ENCODE assay signal across 8 mouse cellular contexts in the genomic region with DNA sequence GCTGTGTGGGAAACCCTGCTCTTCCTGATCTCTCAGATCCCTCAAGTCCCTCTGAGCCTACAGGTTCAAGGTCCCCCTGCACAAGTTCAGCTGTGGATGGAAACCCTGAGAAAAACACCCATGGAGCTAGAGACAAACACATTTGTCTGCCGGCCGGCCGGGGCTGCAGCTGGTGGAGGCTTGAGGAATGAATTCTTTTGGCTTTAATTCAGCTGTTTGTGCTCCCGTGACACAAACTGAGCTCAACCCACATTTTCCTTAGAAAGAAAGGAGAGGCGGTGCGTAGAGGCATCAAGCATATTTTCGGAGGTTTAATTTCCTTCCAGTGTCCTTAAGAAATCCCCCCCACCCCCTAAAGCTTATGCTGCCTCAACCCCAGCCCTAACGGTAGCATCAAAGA.
DNase-seq lines count a peak whose midpoint lies in the region; ATAC-seq and TF ChIP-seq lines count a peak whose summit lies in the region.

No protein-coding gene starts in this region.

- no peaks in the 10 kb centered on the region for H3K36me3 ChIP-seq in intestine, postnatal 0 days (ENCODE audit: control insufficient read depth, insufficient read depth)
- no peaks in the 10 kb centered on the region for H3K36me3 ChIP-seq in liver, embryonic 15.5 days (replicated peaks)
- no peaks in the 10 kb centered on the region for H3K36me3 ChIP-seq in neural tube, embryonic 15.5 days
- H3K36me3 ChIP-seq in thymus, adult 2 months (ENCODE audit: control insufficient read depth, insufficient read depth, low read length), result no peaks in the 10 kb centered on the region

- H3K4me2 ChIP-seq in intestine, postnatal 0 days (replicated peaks; ENCODE audit: low read depth), result peak overlapping the region; percentile 88
- H3K4me2 ChIP-seq in liver, embryonic 15.5 days, result 0 out of 2 replicates have a peak overlapping the region, but pooled peaks have one; percentile 62
- H3K4me2 ChIP-seq in neural tube, embryonic 15.5 days, result peak overlapping the region; percentile 81

- peak overlapping the region; percentile 70; the same call in 1 of the 2 replicates for H3K4me3 ChIP-seq in intestine, postnatal 0 days (ENCODE audit: low read depth, low read length)
- no peak overlapping the region for H3K4me3 ChIP-seq in liver, embryonic 15.5 days (replicated peaks)
- H3K4me3 ChIP-seq in neural tube, embryonic 15.5 days (replicated peaks), result peak overlapping the region; percentile 70
- H3K4me3 ChIP-seq in thymus, adult 2 months (ENCODE audit: control insufficient read depth, insufficient read depth, low read length), result no peak overlapping the region

- peak; percentile 30 for DNase-seq in adrenal gland, adult 2 months
- no peak for DNase-seq in adrenal gland, postnatal 4 days (ENCODE audit: low spot score in 2 of 2)
- DNase-seq in adrenal gland, postnatal 10 days, result peak; percentile 47
- DNase-seq in gastrocnemius, postnatal 14 days, result peak; percentile 68
- DNase-seq in thymus, adult 2 months, result no peak

- WGBS in intestine, postnatal 0 days, result 48% methylated on average over 8 of the region's 8 CpGs
- WGBS in liver, embryonic 15.5 days (ENCODE audit: insufficient replicate concordance), result 38% methylated on average over 8 of the region's 8 CpGs
- 10% methylated on average over 8 of the region's 8 CpGs for WGBS in neural tube, embryonic 15.5 days
- 52% methylated on average over 8 of the region's 8 CpGs for WGBS in thymus, adult 2 months

- no peak for TF ChIP-seq POLR2A in thymus, adult 2 months (IDR thresholded peaks at IDR 0.05; ENCODE audit: control insufficient read depth, extremely low read depth, insufficient read depth, low read length, poor library complexity)

- TF ChIP-seq CTCF in intestine, postnatal 0 days (IDR thresholded peaks at IDR 0.05; ENCODE audit: low read depth), result no peak
- no peak for TF ChIP-seq CTCF in thymus, adult 2 months (IDR thresholded peaks at IDR 0.05; ENCODE audit: borderline replicate concordance, control insufficient read depth, extremely low read depth, insufficient read depth, low read length, poor library complexity)

- intact Hi-C loops in gastrocnemius, postnatal 14 days (cut with DNase I; ENCODE audit: low total_unique reads), result no loop called here

- H3K4me1 ChIP-seq in intestine, postnatal 0 days (replicated peaks; ENCODE audit: control insufficient read depth, insufficient read depth, low read length), result peaks cover under 1% of the 10 kb centered on the region; the same call in 1 of the 2 replicates
- H3K4me1 ChIP-seq in liver, embryonic 15.5 days (replicated peaks), result peaks cover 10% of the 10 kb centered on the region
- peaks cover 33% of the 10 kb centered on the region for H3K4me1 ChIP-seq in neural tube, embryonic 15.5 days
- peaks cover 8% of the 10 kb centered on the region for H3K4me1 ChIP-seq in thymus, adult 2 months (replicated peaks; ENCODE audit: control insufficient read depth, insufficient read depth, low read length)

- H3K9me3 ChIP-seq in intestine, postnatal 0 days (ENCODE audit: control insufficient read depth), result no peaks in the 10 kb centered on the region
- no peaks in the 10 kb centered on the region for H3K9me3 ChIP-seq in liver, embryonic 15.5 days (replicated peaks)
- H3K9me3 ChIP-seq in neural tube, embryonic 15.5 days (replicated peaks), result no peaks in the 10 kb centered on the region

- no peak for ATAC-seq in intestine, postnatal 0 days
- no peak for ATAC-seq in liver, embryonic 15.5 days (ENCODE audit: insufficient read depth)
- no peak for ATAC-seq in neural tube, embryonic 15.5 days (ENCODE audit: low FRiP score)

- H3K27ac ChIP-seq in intestine, postnatal 0 days (ENCODE audit: low read depth, low read length), result peak overlapping the region; percentile 43; the same call in 1 of the 2 replicates
- no peak overlapping the region; the same call in 1 of the 2 replicates for H3K27ac ChIP-seq in liver, embryonic 15.5 days (replicated peaks)
- peak overlapping the region; percentile 74 for H3K27ac ChIP-seq in neural tube, embryonic 15.5 days (replicated peaks)
- no peak overlapping the region for H3K27ac ChIP-seq in thymus, adult 2 months (ENCODE audit: control insufficient read depth, insufficient read depth, low read length)

- H3K9ac ChIP-seq in intestine, postnatal 0 days (ENCODE audit: low read depth, low read length), result no peak overlapping the region
- no peak overlapping the region for H3K9ac ChIP-seq in liver, embryonic 15.5 days
- H3K9ac ChIP-seq in neural tube, embryonic 15.5 days (replicated peaks), result 0 out of 2 replicates have a peak overlapping the region, but pooled peaks have one; percentile 4

- H3K27me3 ChIP-seq in intestine, postnatal 0 days (replicated peaks; ENCODE audit: control insufficient read depth, insufficient read depth, low read length), result no peaks in the 10 kb centered on the region
- H3K27me3 ChIP-seq in liver, embryonic 15.5 days, result peaks cover 26% of the 10 kb centered on the region
- H3K27me3 ChIP-seq in neural tube, embryonic 15.5 days (replicated peaks), result no peaks in the 10 kb centered on the region
- H3K27me3 ChIP-seq in thymus, adult 2 months (ENCODE audit: control insufficient read depth, insufficient read depth, low read length), result no peaks in the 10 kb centered on the region

Comparison
In these comparisons a context has a peak if more than half of its experiments do, and no peak if none do; other contexts are left out.
1. DNase-seq: peak in adrenal gland, adult 2 months (single experiment), adrenal gland, postnatal 10 days (single experiment) and gastrocnemius, postnatal 14 days (single experiment); none in adrenal gland, postnatal 4 days (0 of 2) and thymus, adult 2 months (single experiment).
2. H3K27ac ChIP-seq: peak in intestine, postnatal 0 days (single experiment) and neural tube, embryonic 15.5 days (single experiment); none in liver, embryonic 15.5 days (single experiment) and thymus, adult 2 months (single experiment).
3. H3K4me3 ChIP-seq: peak in intestine, postnatal 0 days (single experiment) and neural tube, embryonic 15.5 days (single experiment); none in liver, embryonic 15.5 days (single experiment) and thymus, adult 2 months (single experiment).
4. Peak in every context shown above with its lines, with median percentiles within 50 percentile points of each other: H3K4me2 ChIP-seq.